Mouse (Mus musculus) myocyte (in vitro differentiated cells): ENCODE measurements around the gene Plekhm3. TPM values are rescaled to one million over a fixed set of nuclear protein-coding genes. Genes with fewer than 3 reads are reported as not detected.

Experiments
- H3K27me3 ChIP-seq: one replicate; pipeline ENCODE4 v1.6.1; 2011; ENCODE audit not compliant: control insufficient read depth, insufficient read depth, insufficient read length
- H3K36me3 ChIP-seq: one replicate; pipeline ENCODE4 v1.6.1; 2011; ENCODE audit not compliant: control insufficient read depth, insufficient read depth
- H3K4me2 ChIP-seq: one replicate; pipeline ENCODE4 v1.6.1; 2011; ENCODE audit warnings: low read depth, control low read depth
- H3K4me3 ChIP-seq: one replicate; pipeline ENCODE4 v1.5.1; 2011; ENCODE audit warnings: mild to moderate bottlenecking, control low read depth, moderate library complexity
- H3K79me2 ChIP-seq: one replicate; pipeline ENCODE4 v1.6.1; 2011; ENCODE audit not compliant: control insufficient read depth, insufficient read depth
- H3ac ChIP-seq: one replicate; pipeline ENCODE4 v1.6.1; 2011; ENCODE audit not compliant: control insufficient read depth, insufficient read length
- CEBPB ChIP-seq: IDR thresholded peaks from 2 replicates; pipeline ENCODE4 v1.6.1; 2011; ENCODE audit warnings: mild to moderate bottlenecking, moderate library complexity; ENCODE audit not compliant: poor library complexity, insufficient read depth, severe bottlenecking
- E2F4 ChIP-seq: IDR thresholded peaks from one replicate; pipeline ENCODE4 v1.6.1; 2011; ENCODE audit warnings: mild to moderate bottlenecking, control low read depth, moderate library complexity; ENCODE audit not compliant: insufficient read depth
- MAX ChIP-seq: IDR thresholded peaks from one replicate; pipeline ENCODE4 v1.6.1; 2011; ENCODE audit warnings: low read depth, mild to moderate bottlenecking, control low read depth
- MYOD1 ChIP-seq, 3 experiments: IDR thresholded peaks; one replicate each; pipeline ENCODE4 v1.6.1; 2011; ENCODE audit warnings: control low read depth in 2 of 3, low read depth in 2 of 3, mild to moderate bottlenecking in 2 of 3, moderate library complexity in 1 of 3; ENCODE audit not compliant: insufficient read length in 2 of 3, control insufficient read depth in 1 of 3
- MYOG ChIP-seq, 3 experiments: IDR thresholded peaks; one replicate each; pipeline ENCODE4 v1.6.1; 2011; ENCODE audit warnings: control low read depth in 2 of 3, low read depth in 2 of 3, mild to moderate bottlenecking in 2 of 3; ENCODE audit not compliant: insufficient read length in 2 of 3, control insufficient read depth in 1 of 3, insufficient read depth in 1 of 3
- POLR2A ChIP-seq: IDR thresholded peaks from one replicate; pipeline ENCODE4 v1.6.1; 2011; ENCODE audit warnings: low read depth, mild to moderate bottlenecking, control low read depth, moderate library complexity; ENCODE audit not compliant: insufficient read length
- POLR2AphosphoS2 ChIP-seq: IDR thresholded peaks from one replicate; pipeline ENCODE4 v1.6.1; 2011; ENCODE audit warnings: low read depth, control low read depth; ENCODE audit not compliant: insufficient read length
- REST ChIP-seq: IDR thresholded peaks from one replicate; pipeline ENCODE4 v1.6.1; 2011; ENCODE audit warnings: mild to moderate bottlenecking, control low read depth, moderate library complexity; ENCODE audit not compliant: insufficient read depth, insufficient read length
- SRF ChIP-seq: IDR thresholded peaks from one replicate; pipeline ENCODE4 v1.6.1; 2011; ENCODE audit warnings: low read depth; ENCODE audit not compliant: control insufficient read depth, insufficient read length
- TCF12 ChIP-seq: IDR thresholded peaks from one replicate; pipeline ENCODE4 v1.6.1; 2011; ENCODE audit warnings: mild to moderate bottlenecking, control low read depth; ENCODE audit not compliant: poor library complexity, insufficient read depth, severe bottlenecking
- TCF3 ChIP-seq: IDR thresholded peaks from one replicate; pipeline ENCODE4 v1.6.1; 2011; ENCODE audit warnings: low read depth, control low read depth; ENCODE audit not compliant: insufficient read length
- USF1 ChIP-seq: IDR thresholded peaks from one replicate; pipeline ENCODE4 v1.6.1; 2011; ENCODE audit warnings: low read depth, mild to moderate bottlenecking, control low read depth, moderate library complexity
- polyA plus RNA-seq: library from polyadenylated mRNA; unstranded; fragments of >200 nt; fragmentation: generic; extraction: Trizol; gene quantifications from one replicate; pipeline ENCODE4 v1.2.1, GENCODE M21; 2012; ENCODE audit warnings: missing spikeins

Gene Plekhm3
- polyA plus RNA-seq, 1 experiment: 3.9 TPM

DNA sequence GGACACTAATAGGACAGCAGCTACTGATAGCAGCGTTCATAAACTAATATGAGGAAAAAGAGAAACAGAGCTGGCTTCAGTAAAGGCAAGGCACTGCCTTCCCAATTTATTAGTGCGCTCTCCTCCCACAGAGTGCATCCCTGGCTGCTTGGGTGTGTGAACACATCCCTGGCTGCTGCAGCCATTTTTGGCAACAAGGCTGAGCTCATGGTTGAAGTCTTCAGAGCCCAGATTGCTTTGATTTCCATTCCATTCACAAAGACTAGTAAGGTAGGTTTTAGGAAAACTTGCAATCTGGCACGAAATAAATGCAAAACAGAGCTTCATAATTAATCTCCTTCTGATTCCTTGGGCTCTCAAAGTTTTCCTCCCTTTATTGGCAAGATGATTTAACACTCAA, 71.3 kb downstream of the Plekhm3 start:
- H3K4me2 ChIP-seq: no peak overlapping the region
- H3ac ChIP-seq: no peak overlapping the region
- TF ChIP-seq POLR2AphosphoS2: no peak
- no peak for TF ChIP-seq MYOD1 (IDR thresholded peaks at IDR 0.05; ENCODE audit: control insufficient read depth in 1 of 3, insufficient read length in 2 of 3, low read depth in 2 of 3)
- TF ChIP-seq E2F4: no peak
- TF ChIP-seq TCF12: no peak
- no peak for TF ChIP-seq CEBPB
- no peak for TF ChIP-seq TCF3
- no peak for TF ChIP-seq USF1
- TF ChIP-seq MAX: no peak
- TF ChIP-seq REST: no peak
- TF ChIP-seq SRF: no peak
- no peak for TF ChIP-seq POLR2A
- no peak for TF ChIP-seq MYOG (IDR thresholded peaks at IDR 0.05; ENCODE audit: control insufficient read depth in 1 of 3, insufficient read depth in 1 of 3, insufficient read length in 2 of 3, low read depth in 2 of 3)
- H3K36me3 ChIP-seq: no peaks in the 10 kb centered on the region
- no peaks in the 10 kb centered on the region for H3K27me3 ChIP-seq
- no peak overlapping the region for H3K4me3 ChIP-seq
- H3K79me2 ChIP-seq: no peaks in the 10 kb centered on the region

DNA sequence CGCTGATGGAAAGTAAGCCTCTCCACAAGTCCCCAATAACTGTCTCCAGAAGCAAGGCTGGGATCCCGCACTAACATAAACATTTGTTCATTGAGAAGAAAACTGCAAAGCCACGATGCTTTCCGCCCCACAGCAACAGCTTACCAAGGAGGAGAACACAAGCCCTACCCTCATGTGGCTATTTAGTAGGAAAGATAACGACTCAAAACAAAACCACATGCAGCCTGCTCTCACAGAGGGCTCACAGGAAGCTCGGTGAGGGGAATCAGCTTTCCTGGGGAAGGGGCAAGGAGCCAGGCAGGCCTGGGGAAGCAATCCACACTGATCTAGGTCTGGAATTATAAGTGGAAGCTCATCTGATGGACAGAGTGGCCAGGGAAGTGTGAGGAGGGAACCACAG, 72.6 kb downstream of the Plekhm3 start:
- no peaks in the 10 kb centered on the region for H3K79me2 ChIP-seq

DNA sequence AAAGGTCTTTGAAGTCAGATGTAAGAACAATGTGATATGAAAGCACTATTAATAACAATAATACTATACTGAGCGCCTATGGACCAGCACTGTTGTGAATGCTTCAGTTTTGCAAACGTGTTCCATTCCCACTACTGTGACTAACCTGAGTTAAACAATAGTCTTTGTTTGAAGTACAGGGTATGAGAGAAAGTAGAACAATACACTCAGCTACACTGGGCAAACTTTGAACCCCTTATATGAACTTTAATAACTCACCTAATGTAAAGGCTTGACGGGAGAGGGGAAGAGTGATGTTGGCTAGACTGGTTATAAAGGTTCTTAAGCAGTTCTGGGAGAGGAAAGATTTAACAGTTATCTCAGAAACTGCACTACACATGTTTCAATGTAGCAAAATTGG, 76.0 kb downstream of the Plekhm3 start:
- no peak overlapping the region for H3K4me2 ChIP-seq
- no peaks in the 10 kb centered on the region for H3K36me3 ChIP-seq
- no peak for TF ChIP-seq REST
- TF ChIP-seq POLR2AphosphoS2: no peak
- no peak for TF ChIP-seq MYOG (IDR thresholded peaks at IDR 0.05; ENCODE audit: control insufficient read depth in 1 of 3, insufficient read depth in 1 of 3, insufficient read length in 2 of 3, low read depth in 2 of 3)
- TF ChIP-seq CEBPB: no peak
- no peak for TF ChIP-seq TCF12
- H3K4me3 ChIP-seq: no peak overlapping the region
- H3K79me2 ChIP-seq: no peaks in the 10 kb centered on the region
- no peaks in the 10 kb centered on the region for H3K27me3 ChIP-seq
- H3ac ChIP-seq: no peak overlapping the region

More for the DNA sequence above, 72.6 kb downstream of the Plekhm3 start:
- TF ChIP-seq POLR2AphosphoS2 (no peak), SRF (no peak), REST (no peak), TCF3 (no peak), TCF12 (no peak), MYOD1 (IDR thresholded peaks at IDR 0.05; ENCODE audit: control insufficient read depth in 1 of 3, insufficient read length in 2 of 3, low read depth in 2 of 3) (no peak), USF1 (no peak), MYOG (IDR thresholded peaks at IDR 0.05; ENCODE audit: control insufficient read depth in 1 of 3, insufficient read depth in 1 of 3, insufficient read length in 2 of 3, low read depth in 2 of 3) (no peak), CEBPB (no peak), MAX (no peak), E2F4 (no peak), POLR2A (no peak)
- Histone ChIP-seq H3K4me2 (no peak overlapping the region), H3K4me3 (no peak overlapping the region), H3K36me3 (no peaks in the 10 kb centered on the region), H3ac (no peak overlapping the region), H3K27me3 (no peaks in the 10 kb centered on the region)

- Histone ChIP-seq H3K27me3 (no peaks in the 10 kb centered on the region), H3K4me2 (no peak overlapping the region), H3K79me2 (no peaks in the 10 kb centered on the region), H3K36me3 (no peaks in the 10 kb centered on the region), H3K4me3 (no peak overlapping the region), H3ac (no peak overlapping the region)
- TF ChIP-seq POLR2AphosphoS2: no peak
- no peak for TF ChIP-seq TCF12
- no peak for TF ChIP-seq USF1
- TF ChIP-seq TCF3: no peak
- no peak for TF ChIP-seq MAX
- TF ChIP-seq REST: no peak
- TF ChIP-seq CEBPB: no peak
- no peak for TF ChIP-seq E2F4
- TF ChIP-seq SRF: no peak
- no peak for TF ChIP-seq POLR2A
- TF ChIP-seq MYOG (IDR thresholded peaks at IDR 0.05; ENCODE audit: control insufficient read depth in 1 of 3, insufficient read depth in 1 of 3, insufficient read length in 2 of 3, low read depth in 2 of 3): no peak
These were observed 77.8 kb downstream of the Plekhm3 start for GRCm38 (mm10) chr1:64878795-64879240.

DNA sequence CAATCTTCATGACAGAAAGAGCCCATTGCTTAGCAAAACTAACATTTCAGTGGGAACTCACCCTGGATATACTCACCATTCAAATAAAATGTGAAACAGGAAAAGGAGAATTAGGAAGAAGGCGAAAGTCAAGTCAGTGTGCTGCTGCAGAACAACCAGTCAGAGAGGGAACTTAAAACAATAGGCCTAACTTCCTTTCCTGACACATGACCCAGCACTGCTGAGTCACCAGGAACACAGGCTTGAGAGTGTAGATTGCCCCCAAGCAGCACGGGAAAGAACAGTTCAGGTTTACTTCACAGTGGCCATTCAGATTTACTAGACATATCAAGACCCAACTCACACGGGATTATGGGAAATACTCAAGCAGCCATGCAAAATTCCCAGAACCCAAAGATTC, 80.3 kb downstream of the Plekhm3 start:
- Histone ChIP-seq H3K27me3 (no peaks in the 10 kb centered on the region), H3K36me3 (no peaks in the 10 kb centered on the region), H3K4me2 (no peak overlapping the region), H3K79me2 (no peaks in the 10 kb centered on the region), H3ac (no peak overlapping the region), H3K4me3 (no peak overlapping the region)
- TF ChIP-seq MYOD1 (IDR thresholded peaks at IDR 0.05; ENCODE audit: control insufficient read depth in 1 of 3, insufficient read length in 2 of 3, low read depth in 2 of 3) (no peak), USF1 (peak; percentile 62)
